Mouse (Mus musculus): ENCODE measurements around the gene Cutal.

Gene Cutal

DNA sequence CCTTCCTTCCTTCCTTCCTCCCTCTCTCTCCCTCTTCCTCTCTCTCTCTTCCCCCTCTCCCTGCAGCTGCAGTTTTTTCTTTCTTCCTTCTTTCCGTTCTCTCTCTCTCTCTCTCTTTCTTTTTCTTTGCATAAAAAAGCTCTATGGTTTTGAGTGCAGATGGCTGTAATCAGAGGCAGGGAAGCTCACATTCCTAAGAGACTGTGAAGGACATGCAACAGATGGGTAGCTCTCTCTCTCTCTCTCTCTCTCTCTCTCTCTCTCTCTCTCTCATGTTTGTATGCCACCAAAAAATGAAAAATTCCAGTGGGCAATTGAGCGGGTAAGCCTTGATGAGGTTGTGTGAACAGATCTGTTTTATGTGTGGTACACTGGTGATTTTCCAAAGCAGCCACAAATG lies 10.0 kb downstream of the Cutal start:
- DNase-seq: no peak

DNA sequence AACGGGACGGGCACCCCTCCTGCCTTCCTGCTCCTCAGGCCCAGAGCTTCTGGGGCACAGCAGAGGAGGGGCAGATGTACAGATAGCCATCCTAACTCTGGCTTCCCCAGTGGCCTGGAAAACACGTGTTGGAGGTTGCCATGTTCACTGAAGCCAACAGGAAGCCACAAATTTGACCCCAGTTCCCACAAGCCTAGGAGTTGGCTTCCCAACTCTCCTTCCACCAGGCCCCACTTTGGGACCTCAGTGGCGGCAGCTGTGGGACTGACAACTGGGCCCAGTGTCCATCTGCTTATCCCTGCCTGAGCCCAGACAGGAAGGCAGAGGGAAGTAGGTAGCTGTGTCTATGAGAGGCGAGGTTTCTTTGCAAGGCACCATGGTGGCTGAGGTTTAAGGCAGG lies 19.8 kb downstream of the Cutal start:
- no peak for DNase-seq

DNA sequence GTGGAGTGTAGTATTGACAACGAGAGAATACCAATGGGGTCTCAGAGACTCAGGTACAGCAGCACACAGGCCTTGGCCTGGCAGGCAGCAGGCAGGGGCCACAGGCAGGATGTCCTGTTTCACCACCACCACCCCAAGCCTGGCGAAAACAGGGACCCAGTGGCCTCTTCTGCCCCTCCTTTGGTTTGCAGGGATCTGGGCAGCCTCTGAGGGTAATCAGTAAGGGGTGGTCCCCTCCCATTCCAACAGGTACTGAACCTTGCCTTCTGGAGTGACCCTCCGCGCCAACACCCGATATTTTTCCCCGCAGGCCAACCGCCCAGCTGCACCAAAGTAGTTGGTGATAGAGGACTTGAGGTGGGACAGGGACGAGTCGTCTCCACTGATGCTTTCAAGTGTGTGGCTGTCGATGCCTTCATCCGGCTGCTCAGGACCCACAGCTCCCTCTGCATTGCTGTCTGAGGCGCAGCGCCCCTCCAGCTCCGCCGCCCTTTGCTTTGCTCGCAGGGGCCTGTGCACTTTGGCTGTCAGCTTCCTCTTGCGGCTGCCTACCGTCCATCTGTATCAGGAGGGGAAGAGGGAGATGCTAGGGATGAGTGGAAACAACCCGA lies 21.4 kb downstream of the Cutal start:
- DNase-seq: no peak

DNA sequence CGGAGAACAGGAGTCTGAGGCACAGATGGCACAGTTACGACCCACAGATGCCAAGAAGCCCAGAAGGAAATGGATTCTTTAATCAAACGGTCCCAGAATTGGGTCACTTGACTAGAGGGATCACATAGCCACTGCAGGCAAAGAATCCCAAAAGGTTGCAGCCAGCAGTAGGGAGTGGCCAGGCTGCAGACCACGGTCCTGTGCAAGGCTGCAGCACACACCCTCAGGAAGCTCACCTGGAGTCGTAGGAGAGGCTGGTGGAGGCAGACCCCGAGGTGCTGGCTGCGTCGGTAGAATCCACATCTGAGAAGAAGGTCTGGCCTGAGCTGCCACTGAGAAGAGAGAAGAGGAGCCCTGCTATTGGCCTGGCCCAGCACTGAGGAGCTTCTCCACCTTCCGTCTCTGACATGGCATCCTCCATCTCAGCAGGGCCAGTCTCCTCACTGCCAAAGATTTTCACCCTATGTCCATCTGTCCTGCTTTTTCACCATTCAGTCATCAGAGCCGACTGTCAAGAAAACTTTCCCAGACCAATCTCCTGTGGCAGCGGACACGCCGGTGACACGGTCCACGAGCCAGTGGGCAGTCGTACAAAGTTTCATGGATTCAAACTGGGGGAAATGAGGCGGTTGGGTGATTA lies 22.7 kb downstream of the Cutal start:
- DNase-seq: no peak

DNA sequence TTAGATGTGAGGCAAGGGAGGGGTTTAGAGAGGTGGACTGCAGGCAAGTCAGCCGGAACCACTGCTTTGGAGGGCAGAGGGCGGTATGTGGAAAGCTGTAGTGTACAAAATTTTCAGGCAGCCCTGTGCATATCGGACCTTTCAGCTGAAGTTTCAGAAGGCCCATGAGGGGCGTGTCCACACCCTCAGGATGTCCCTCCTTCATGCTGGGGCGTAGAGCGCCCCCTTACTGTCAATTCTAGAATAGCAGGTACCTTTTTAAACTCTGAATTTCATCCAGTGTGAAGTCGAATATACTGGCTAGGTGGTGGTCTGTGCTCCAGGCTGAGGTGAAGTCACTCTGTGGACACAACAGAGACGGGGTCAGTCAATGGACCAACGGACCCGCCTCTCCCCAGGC lies 23.6 kb downstream of the Cutal start:
- peak; percentile 66 to 80 for DNase-seq

DNA sequence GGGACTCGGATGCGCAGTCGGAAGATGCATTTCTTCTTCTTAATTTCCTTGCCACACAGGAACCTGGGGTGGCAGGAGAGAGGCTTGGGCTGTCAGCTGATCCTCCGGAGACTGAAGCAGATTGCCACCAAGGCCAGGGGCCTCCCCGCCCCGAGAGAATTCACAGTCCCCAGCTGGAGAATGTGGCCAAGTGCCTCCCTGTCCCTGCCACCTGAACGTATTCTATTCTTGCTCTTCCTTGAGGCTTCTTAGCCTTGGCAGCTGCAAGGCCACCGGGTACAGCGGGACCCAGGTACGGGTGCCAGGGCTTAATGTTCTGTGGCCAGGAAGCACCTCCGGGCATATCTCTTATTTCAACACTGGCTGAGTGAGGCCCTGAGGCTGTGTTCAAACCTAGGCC lies 25.5 kb downstream of the Cutal start:
- DNase-seq: no peak

DNA sequence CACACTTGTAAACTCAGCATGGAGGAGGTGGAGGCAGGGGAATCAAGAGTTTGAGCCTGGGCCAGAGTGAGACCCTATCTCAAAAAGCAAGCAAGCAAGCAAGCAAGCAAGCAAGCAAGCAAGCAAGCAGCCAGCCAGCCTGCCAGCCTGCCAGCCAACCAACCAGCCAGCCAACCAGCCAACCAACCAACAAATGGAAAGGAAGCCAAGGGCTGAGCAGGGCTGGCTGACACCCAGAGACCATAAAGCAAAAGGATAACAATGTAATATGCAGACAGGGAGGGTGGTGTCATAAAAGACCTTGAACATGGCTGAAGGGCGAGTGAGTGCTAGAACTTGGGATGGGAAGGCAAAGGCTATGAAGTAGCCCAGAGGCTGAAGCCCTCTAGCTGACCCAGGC lies 26.2 kb downstream of the Cutal start:
- no peak for DNase-seq

DNA sequence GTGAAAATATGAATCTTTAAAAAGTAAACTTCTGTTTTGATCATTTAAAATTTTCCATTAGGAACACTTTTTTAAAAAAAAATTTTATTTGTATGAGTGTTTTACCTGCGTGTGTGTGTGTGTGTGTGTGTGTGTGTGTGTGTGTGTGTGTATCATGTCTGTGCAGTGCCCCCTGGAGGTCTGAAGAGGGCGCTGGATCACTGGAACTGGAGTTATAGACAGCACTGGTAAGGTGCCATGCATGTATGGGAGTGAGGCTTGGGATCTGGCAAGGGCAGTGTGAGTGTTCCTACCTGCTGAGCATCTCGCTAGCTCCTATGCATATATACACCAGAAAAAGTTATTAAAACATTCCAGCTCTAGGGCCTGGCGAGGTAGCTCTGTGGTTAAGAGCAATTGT lies 27.5 kb downstream of the Cutal start:
- no peak for DNase-seq

DNA sequence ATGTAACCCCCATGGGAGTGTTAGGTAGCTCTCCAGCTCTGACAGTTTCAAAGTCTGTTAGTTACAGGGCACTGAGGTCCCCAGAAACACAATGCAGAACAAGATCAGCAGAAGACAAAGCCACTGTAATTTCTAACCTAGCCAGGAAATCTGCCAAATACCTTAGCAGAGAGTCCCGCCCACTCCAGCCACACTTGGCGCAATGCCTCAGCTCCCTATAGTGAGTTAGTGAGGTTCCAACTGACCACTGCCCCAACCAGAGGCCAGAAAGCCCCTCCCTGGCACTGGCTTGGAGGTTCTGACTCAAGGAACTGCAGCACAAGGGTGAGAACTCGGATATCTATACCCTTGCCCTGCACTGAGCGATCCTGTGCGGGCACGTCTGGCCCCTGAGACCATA lies 28.5 kb downstream of the Cutal start:
- no peak for DNase-seq

DNA sequence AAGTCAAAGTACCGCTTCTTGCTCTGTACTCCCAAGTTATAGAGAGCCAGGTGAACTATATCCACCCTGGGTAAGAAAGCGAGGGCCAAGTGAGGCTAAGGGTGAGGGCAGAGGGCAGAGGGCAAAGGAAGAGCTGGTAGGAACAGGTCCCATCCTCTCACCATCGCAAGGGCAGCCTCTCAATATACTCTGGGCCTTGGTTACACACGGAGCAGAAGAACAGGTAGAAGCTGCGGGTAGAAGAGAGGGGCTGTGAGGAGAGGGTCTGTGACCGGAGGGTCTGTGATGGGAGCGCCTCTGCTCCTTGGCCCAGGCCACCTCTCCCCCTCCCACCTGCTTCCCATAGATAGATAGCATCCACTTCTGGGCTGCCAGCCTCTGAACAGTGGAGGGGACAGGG lies 29.0 kb downstream of the Cutal start:
- DNase-seq: no peak

DNA sequence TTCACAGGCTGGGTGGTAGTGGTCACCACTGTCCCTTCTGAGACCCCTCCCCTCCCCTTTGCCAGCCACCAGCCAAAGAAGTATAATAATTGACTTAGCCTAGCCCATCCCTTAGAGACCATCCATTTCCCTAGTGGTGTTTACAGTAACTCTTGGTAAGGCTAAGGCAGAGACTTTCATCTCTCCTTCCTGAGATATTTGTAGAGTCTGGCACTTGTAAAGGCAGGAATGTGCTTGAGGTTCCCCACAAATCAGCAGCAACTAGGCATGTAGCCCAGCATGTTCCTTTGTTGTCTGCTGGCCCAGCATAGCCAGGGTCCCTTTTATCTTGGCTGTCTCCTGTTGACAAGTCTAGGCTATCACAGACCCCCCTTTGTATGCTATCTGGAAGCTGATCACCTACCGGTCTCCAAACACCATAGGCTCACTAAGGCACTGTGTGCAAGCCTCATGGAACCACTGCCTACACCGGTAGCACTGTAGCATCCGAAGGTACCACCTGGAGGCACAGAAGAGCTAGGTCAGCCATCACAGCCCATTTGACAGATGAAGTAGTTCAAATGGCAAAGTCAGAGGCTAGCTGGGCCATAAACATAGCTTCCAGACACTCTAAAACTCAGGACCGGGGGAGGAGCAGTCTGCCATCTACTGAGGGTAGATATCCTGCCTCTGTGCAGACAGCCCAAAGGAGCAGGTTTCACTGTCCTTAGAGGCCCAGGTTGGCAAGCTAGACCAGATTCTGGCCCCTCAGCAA lies 29.6 kb downstream of the Cutal start:
- no peak for DNase-seq

DNA sequence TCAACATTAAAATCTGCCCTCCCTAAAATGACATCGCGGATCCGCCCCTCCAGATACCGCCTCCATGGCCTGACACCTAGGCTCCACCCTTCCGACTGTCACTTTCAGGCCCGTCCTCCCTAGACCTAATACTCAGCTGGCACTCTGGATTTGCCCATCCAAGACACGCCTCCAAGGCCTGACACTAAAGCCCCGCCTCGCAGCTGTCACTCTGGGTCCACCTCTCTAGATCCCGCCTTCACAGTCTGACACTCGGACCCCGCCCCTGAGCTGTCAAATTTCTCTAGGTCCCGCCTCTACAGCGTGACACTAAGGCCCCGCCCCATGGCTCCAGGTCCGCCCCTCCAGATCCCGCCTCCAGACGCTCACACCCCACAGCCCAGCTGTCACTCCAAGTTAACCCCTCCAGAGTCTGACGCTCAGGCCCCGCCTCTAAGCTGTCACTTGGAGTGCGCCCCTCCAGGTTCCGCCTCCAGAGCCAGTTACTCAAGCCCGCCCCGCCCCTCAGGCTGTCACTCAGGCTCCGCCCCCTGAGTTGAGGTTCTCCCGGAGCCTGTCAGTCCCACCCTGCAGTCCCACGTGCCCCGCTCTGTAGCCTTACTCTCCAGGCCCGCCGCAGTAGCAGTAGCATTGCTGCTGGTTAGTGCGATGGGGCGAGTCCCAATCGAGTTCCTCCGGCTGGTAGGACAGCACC lies 30.8 kb downstream of the Cutal start:
- DNase-seq: peak; percentile 99 to 100

DNA sequence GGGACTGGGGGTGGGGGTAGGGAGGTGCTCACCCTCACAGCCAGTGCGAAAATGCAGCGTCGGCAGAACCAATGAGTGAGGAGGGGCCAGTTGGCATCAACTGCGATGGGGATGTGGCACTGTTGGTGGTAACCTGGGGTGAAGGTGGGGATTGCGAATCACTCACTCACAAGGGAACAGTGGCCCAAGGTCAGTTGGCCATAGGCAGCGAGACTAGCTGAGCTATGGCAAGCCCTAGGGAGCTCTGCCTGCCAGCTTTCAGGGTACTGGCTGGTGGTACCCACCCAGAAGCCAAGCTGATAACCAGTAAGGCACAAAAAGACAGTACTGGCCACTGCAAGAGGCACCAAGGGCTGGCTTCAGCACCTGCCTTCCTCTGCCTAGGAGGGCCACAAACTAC lies 32.2 kb downstream of the Cutal start:
- DNase-seq: no peak

DNA sequence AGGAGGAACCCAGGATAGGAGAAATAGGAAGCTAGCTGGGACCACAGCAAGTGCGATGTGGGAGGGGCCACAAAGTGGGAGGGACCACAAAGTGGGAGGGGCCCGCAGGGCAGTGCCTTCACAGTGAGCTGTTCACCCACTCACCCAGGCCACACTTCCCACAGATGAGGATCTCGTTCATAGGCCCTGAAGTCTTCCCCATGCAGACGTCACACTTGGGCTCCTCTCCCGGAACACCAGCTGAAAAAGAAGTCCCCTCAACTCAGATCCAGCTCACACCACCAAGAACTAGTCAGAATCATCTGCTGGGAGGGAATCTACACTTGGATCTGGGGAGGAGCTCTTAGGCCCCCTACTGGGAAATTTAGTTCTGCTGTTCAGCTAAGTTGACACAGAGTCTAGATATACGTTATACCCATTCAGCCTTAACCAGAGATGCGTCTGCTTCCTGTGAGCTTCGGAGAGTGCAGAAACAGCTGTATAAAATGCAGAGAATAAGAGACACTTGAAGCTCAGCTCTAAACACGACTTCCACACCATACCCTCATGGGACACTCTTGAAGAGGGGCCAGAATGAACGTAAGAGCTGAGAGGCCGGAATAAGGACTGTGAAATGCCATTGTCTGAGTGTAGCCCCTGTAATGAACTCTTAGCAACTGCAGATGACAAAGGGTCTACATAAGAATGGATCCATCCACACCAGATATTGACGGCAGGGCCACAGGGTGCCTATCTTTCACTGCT lies 32.8 kb downstream of the Cutal start:
- peak; percentile 62 to 74 for DNase-seq

DNA sequence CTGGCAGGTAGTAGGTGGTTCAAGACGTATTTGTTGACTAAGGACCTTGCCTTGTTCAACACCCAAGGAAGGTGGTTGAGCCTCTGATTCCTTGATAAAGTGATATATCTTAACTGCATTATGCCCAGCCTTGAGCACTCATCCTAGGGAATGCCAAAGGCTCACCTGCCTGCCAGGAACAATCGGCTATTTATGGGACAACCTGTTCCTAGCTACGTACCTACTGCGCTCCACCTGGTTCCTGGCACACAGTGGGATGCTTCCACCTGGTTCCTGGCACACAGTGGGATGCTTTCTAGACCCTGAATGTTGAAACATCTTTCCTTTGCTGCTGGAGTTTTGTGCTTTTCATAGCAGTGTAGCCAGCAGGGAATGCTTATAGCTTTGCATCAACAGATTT lies 35.5 kb downstream of the Cutal start:
- no peak for DNase-seq

DNA sequence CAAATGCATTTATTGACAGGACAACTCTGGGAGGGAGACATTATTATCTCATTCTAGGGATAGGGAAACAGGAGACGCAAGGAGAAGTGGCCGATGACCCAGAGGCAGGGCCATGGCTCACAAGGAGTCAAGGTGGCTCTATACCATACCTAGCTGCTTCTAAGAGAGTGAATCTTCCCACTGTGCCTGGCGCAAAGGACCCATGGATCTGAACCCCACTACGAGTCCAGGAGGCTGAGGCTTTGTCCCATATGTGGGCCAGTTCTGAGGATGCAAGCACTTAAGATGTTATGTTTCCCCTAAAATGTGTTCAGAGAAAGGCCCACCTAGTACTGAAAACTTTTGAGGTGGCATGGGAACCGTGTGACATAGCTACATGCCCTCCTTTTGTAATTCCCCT lies 37.7 kb downstream of the Cutal start:
- DNase-seq: no peak

DNA sequence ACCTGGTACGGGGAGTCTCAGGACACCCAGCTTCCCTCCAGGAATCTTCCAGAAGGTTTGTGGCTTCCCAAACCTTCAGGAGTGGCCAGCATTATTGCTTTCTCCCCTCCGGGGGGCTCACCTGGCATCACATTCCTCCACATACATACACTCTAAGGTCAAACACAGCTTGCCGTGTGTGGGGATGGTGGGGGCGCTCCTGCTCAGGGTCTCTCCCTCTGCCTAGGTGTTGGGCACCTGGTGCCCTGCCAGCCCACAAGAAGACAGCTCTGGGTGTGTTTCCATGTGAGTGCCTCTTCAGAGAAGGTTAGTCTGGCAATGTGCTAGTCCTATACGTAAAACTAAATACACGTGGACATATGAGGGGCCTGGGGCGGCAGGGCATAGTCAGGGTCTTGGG lies 38.4 kb downstream of the Cutal start:
- DNase-seq: no peak

DNA sequence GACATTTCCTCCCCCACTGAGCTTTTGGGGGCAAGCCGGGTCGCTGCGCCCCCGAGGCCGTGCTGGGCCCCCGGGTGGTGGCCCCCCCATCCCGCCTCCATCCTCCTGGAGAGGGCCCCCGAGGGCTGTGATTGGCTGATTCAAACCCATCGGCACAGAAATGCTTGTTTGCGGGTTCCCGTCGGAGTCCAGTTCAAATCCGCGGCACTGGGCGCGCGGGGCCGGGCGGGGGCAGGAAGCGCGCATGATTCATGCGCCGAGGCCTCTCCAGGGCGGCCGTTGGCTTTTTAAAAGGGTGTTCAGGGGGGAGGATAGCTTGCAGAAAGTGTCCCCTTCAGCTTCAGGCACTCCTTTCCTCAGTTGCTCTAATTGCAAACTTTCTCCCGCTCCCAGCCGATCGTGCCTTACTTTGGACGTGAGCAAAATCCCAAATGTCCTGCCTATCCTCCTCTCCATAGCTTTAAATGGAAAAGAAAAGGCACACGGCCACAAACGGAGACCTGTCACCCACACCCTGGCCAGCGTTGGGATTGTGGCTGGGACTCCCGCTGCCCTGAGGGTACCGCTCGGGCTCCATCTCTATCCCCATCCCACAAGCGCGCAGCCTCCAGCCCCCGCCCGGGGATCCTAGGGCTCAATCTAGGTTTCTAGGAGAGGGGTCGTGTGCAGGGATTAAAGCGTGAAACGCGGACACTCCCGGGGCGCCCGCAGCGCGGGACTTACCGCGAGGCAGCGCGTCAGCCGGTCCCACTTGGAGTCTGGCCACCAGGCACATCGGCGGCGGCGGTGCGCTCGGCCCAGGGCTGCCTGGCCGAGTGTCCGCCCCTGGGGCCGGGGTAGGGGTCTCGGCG lies 39.2 kb downstream of the Cutal start, which contains the start of gene Phf19:
Gene Phf19, minus strand, starts transcription at position 809 of the 851 bp plus-strand sequence.
- peak; percentile 49 to 65 for DNase-seq

DNA sequence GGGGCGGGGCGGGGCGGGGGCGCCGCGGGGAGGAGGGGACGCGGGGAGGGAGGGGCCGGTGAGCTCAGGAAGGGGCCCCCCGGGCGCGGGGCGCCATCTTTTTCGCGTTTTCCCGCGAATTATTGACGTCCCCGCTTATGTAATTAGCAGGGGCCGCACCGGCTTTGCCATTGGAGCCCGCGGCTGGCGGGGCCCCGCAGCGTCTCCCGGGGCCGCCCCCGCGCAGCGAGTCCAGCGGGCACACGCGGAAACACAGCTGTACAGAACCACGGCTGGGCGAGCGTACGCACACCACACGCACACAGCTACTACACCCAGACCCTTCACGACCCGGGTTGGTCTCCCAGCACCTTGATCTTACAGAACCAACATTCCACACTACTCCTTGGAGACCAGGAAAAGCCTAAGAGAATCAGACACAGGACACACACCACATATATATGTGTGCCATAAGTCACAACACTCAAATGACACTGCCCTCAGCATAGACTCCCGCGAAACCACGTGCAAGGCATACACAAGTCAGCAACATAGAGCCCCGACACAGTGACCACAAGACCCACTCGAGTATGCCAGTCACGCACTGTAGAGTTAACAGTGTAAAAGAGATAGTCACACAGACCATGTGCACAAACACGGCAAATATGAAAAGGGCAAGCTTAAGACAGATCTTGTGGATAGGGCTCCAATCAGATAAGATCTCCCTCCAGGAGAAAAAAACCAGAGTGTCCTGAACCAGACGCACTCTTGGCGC lies 40.0 kb downstream of the Cutal start:
- DNase-seq: peak; percentile 55 to 67

DNA sequence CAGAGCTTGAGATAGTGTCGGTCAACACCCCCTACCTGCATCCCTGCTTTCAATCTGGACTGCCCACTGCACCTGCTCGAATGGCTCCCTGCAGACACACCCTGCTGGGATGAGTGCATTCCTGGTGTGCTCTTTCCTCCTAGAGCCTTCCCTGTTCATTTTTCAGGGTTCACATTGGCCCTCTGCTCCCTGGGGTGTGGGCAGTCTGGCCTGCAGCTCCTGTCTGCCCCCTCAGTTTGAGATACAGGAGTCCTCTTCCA lies 40.6 kb downstream of the Cutal start:
- DNase-seq: no peak

DNA sequence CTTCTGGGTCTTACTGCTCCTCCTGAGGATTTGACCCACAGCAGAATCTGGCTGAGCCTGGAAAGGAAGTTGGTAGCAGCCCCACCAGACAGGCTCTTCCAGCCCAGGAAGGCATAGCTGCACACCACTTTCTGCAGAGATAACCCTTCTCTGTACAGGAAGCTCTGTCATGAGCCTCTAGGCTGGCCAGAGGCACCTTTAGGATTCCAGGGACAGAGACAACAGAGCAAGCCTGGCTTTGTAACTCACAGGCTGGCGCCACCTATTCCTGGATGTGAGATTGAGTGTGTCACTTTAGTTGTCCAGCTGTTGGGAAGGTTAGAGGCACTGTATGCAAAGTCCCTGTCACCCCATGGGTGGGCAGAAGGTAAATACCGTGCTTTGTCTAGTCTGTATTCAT lies 40.9 kb downstream of the Cutal start:
- DNase-seq: no peak

DNA sequence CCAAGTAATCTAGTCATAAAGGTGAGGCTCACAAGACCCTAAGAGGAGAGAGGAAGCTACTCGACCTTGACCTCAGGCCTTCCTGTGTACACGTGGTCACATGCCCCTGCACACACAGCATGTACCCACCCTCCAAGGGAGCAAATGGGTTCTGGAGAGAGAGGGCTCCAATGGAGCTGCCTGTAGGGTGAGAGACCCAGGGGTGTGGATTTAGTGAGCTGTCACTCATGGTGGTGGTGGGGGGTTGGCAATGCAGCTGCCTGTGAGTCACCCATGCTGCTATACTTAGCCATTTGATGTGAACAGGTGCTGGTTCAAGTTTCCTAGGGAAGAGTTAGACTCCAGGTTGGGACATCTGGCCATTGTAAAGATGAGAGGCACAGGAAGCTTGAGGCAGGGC lies 45.9 kb downstream of the Cutal start:
- no peak for DNase-seq
